Mouse (Mus musculus) brain, embryonic 18.5 days (tissue): Measurements from ENCODE around the gene Cwc22.

ENCODE experiments used
- DNase-seq: peaks from one replicate; pipeline ENCODE4 v3.0.0-alpha.2; 2012; ENCODE audit warnings: low read depth, low spot score

The Cwc22 gene

DNA sequence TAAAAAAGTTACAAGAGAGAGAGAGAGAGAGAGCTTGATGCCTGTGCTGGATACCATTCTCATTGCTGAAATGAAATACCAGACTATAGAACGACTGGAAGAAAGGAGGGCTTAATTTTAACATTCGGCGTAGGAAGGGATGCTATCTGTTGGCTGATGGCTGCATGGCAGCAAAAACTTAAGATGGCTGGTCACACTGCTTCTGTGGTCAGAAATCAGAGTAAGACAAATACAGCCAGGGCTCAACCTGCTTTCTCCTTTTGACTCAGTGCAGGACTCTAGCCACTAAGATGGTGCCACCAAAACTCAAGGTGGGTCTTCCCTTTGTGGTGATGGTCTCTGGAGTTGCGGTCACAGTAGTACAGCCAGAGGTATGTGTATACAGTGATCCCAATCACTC lies 70.7 kb downstream of the Cwc22 start:
- DNase-seq = no peak

DNA sequence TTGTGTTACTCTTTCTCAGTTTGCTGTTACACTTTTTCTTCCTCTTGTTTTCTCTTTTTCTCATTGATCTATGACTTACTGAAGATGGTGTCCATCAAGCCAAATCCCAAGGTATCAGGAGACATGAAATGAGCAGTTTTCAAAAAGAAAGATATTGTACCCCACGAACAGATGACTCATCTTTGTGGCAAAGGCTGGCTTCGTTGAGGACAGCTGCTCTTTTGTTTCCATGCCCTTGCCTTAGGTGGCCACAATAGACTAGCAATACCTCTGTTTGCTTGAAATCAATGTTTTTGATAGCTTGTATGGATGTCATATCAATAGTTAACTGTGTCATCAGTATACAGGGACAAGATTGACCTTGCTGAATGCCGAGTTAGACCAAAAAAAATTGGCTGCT lies 71.5 kb downstream of the Cwc22 start:
- no peak for DNase-seq

DNA sequence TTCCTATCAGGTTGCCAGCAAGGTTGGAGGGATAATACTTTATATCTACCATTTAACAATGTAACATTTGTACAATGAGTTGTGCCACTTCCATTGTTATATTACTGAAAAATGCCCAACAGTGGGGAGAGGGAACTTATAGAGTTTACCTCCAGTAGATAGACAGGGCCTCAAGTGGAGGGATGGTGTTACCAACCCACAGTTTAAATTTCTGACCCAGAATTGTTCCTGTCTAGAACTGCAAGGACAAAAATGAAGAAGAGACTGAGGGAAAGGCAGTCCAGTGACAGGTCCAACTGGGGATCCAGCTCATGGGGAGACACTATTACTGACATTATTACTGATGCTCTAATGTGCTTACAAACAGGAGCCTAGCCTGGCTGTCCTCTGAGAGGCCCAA lies 72.4 kb downstream of the Cwc22 start:
- no peak for DNase-seq

DNA sequence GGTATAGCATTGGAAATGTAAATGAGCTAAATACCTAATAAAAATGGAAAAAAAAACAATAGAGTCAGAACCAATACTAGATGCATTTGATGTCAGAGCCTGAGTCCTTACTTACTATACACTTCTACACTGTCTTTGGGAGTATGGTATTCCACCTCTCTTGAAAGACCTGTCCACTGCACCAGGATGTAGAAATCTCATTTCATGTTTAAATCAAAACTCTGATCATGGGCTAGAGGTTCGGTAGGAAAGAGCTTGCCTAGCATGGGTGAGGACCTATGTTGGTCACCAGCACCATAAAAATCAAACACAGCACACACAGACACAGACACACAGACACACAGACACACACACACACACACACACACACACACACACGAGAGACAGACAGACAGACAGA lies 73.5 kb downstream of the Cwc22 start:
- no peak for DNase-seq

DNA sequence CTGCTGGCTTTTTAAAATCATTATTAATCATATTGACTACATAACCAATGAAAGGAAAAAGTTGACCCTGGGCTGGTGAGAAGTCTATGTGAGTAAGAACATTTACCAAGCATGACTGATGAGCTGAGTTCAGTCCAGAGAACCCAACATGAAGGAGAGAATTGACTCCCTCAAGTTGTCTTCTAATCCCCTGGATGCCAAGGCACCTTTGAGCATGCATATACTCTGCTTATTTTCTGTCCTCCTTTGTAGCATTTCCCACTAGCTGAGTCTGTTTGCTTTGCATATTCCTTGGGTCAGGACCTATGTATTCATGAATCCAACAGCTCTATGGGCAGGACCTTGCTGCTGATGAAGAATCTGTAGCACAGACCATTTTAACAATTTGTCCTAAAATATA lies 75.0 kb downstream of the Cwc22 start:
- no peak for DNase-seq

DNA sequence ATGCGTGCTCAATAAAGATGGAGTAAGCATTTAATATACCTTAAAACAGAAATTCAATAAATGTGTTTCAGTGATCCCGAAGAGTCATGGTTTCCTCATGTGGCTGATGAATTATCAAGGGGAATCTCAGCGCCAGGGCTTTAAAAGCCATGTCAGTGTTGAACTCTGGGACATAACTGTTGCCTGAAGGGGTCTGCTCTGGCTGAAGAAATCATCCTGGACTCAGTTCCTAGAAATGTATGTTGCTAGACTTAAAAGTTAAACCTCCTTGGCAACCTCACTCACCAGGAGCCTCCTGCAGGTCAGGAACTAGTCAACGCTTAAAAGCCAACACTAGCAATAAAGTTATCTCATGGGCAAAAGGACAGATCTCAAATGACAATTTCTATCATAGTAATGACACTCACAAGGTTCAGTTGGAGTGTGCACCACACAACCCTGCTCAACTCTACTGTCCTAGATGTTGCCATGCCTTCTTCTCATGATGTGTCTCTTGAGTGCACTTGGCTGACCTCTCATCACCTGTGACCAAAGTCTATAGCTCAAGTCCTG lies 76.4 kb downstream of the Cwc22 start:
- DNase-seq = no peak

DNA sequence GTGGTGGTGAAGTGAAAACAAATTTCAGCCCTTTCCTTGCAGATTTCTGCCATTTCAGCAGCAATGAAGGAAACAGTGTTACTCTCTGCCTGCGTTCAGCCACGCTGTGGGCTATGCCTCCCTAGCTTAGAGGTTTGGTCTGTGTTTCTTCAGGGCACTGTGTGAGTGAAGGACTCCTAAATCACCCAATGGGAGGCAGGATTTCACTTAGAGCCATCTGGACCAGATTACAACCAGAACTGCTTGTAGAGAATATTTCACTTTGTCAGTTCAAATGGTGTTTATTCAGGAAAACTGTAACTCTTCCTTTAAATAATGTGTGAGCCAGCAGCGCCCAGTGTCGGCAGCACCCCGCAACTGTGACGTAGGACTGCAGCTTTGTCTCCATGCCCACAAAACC lies 82.2 kb downstream of the Cwc22 start:
- DNase-seq = no peak

DNA sequence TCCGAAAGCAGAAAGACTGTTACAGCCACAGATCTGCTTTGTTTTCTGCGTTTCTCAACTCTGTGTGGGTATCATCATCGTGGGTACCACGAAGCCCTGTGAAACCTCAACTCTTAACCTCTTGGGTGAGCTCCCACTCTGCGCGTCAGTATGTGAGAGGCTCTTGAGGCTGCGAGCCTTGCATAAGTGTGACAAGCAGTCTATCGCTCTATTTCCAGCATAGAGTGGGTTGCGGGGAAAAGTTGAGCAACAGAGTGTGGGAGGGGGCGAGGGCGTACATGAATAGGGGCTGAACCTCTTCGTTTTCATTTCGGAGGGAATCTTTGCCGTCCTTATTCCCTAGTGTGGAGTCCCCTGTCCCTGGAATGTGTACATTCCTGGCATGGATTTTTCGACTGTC lies 82.7 kb downstream of the Cwc22 start:
- no peak for DNase-seq

DNA sequence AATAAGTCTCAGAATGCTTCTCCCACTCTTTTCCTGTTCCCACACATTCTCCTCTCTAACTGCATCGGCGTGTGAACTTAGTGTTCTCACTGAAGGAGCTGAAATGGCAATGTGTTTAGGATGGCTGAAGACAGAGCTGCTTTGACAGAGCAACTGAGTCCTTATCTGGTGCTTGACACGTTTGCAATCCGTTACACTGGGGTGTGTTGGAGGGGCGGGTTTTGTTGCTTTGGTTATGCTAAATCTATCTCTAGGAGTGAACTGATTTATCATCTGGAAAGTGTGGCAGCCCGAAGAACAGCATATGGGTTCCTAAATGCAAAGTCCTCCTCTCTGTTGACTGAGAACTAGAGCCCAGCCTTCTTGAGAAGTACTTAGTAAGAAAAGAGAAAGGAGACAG lies 104.7 kb downstream of the Cwc22 start:
- DNase-seq = no peak

DNA sequence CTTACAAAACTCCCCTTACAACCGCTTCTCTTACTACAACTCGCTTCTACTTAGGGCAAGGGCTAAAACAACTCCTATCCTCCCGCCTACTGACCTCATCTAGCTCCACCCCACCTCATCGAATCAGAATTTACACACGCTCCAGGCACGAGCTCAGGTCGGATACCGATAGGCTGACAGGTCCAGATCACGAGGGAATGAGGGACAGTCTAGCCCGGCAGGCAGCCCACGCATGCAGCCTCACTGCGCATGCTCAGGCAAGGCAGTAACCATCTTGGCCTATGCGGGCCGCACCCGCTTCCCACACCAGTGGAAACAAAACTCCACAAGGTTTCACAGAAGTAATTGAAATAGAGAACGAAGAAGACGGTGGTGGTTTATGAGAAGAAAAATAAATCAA lies 106.6 kb downstream of the Cwc22 start:
- no peak for DNase-seq

DNA sequence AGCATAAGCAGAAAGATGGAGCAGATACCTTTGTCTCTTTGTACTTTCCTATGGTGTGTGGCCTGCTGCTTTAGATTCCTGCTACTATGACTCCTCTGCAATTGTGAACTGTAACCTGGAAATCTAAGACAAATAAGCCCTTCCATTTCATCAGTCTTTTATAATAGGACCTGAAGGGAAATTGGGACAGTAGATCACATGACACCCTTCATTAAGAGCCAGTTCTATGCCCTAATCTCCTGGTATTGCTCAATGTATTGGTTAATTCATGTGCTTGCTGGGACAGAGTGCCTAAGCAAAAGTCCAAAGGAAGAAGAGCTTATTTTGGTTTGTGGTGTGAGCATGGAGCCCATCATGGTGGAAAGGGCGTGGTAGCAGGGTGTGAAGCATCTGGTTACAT lies 107.5 kb downstream of the Cwc22 start:
- DNase-seq = no peak

DNA sequence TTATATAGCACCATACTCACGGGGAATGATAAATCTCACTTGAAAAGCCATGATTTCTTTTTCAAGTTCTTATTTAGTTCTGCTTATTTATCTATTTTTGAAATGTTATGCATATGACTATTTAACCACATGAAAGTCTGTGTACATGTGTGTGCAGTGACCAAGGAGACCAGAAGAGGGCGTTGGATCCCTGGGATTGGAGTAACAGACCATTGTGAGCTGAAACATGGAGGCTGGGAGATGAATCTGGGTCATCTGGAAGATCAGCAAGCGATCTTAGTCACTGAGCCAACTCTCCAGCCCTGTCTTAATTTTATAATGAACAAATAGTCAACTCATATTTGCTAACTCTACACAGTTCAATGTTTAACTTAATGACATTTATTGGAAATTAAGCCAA lies 110.4 kb downstream of the Cwc22 start:
- no peak for DNase-seq
